Mouse (Mus musculus): ENCODE results near the gene Hoxa13. TPM values are rescaled to one million over a fixed set of nuclear protein-coding genes. Genes with fewer than 3 reads are reported as not detected.

The Hoxa13 gene
- polyA plus RNA-seq, 1 experiment, result 0.77 TPM

- H3K36me3 ChIP-seq (ENCODE audit: control insufficient read depth, insufficient read depth), result no peaks in the 10 kb centered on the region
- H3K27me3 ChIP-seq (ENCODE audit: control insufficient read depth, insufficient read depth, insufficient read length), result no peaks in the 10 kb centered on the region
- H3K79me2 ChIP-seq (ENCODE audit: control insufficient read depth, insufficient read depth), result no peaks in the 10 kb centered on the region
- no peak overlapping the region for H3ac ChIP-seq (ENCODE audit: control insufficient read depth, insufficient read length, low read depth)
- no peak for TF ChIP-seq USF1 (IDR thresholded peaks at IDR 0.05; ENCODE audit: low read depth)
- no peak for TF ChIP-seq CEBPB (IDR thresholded peaks at IDR 0.05; ENCODE audit: low read depth)
- no peak for TF ChIP-seq MYOG (IDR thresholded peaks at IDR 0.05; ENCODE audit: control insufficient read depth, extremely low read depth, insufficient read length)
- no peak for TF ChIP-seq MAX (IDR thresholded peaks at IDR 0.05)
- no peak for TF ChIP-seq FOSL1 (IDR thresholded peaks at IDR 0.05; ENCODE audit: insufficient read depth, low read length, poor library complexity, severe bottlenecking)
- no peak for TF ChIP-seq MYOD1 (IDR thresholded peaks at IDR 0.05; ENCODE audit: control insufficient read depth, insufficient read length, low read depth)
- no peak for TF ChIP-seq CTCF (IDR thresholded peaks at IDR 0.05; ENCODE audit: control insufficient read depth, insufficient read depth, insufficient read length)
- H3K79me3 ChIP-seq (ENCODE audit: low read depth), result no peaks in the 10 kb centered on the region
- H3K4me3 ChIP-seq (ENCODE audit: insufficient read depth, poor library complexity, severe bottlenecking), result no peak overlapping the region
Measured at GRCm38 (mm10) chr6:52264106-52264790, 3.6 kb upstream of the Hoxa13 start.

GRCm38 (mm10) chr6:52263321-52263585 lies 2.6 kb upstream of the Hoxa13 start:
- Histone ChIP-seq H3K4me3 (ENCODE audit: insufficient read depth, poor library complexity, severe bottlenecking) (no peak overlapping the region), H3K36me3 (ENCODE audit: control insufficient read depth, insufficient read depth) (no peaks in the 10 kb centered on the region), H3K79me2 (ENCODE audit: control insufficient read depth, insufficient read depth) (no peaks in the 10 kb centered on the region), H3ac (ENCODE audit: control insufficient read depth, insufficient read length, low read depth) (no peak overlapping the region), H3K79me3 (ENCODE audit: low read depth) (no peaks in the 10 kb centered on the region), H3K27me3 (ENCODE audit: control insufficient read depth, insufficient read depth, insufficient read length) (no peaks in the 10 kb centered on the region)
- TF ChIP-seq USF1 (IDR thresholded peaks at IDR 0.05; ENCODE audit: low read depth), result no peak
- no peak for TF ChIP-seq MYOD1 (IDR thresholded peaks at IDR 0.05; ENCODE audit: control insufficient read depth, insufficient read length, low read depth)
- no peak for TF ChIP-seq CTCF (IDR thresholded peaks at IDR 0.05; ENCODE audit: control insufficient read depth, insufficient read depth, insufficient read length)
- no peak for TF ChIP-seq FOSL1 (IDR thresholded peaks at IDR 0.05; ENCODE audit: insufficient read depth, low read length, poor library complexity, severe bottlenecking)
- no peak for TF ChIP-seq MYOG (IDR thresholded peaks at IDR 0.05; ENCODE audit: control insufficient read depth, extremely low read depth, insufficient read length)

DNA sequence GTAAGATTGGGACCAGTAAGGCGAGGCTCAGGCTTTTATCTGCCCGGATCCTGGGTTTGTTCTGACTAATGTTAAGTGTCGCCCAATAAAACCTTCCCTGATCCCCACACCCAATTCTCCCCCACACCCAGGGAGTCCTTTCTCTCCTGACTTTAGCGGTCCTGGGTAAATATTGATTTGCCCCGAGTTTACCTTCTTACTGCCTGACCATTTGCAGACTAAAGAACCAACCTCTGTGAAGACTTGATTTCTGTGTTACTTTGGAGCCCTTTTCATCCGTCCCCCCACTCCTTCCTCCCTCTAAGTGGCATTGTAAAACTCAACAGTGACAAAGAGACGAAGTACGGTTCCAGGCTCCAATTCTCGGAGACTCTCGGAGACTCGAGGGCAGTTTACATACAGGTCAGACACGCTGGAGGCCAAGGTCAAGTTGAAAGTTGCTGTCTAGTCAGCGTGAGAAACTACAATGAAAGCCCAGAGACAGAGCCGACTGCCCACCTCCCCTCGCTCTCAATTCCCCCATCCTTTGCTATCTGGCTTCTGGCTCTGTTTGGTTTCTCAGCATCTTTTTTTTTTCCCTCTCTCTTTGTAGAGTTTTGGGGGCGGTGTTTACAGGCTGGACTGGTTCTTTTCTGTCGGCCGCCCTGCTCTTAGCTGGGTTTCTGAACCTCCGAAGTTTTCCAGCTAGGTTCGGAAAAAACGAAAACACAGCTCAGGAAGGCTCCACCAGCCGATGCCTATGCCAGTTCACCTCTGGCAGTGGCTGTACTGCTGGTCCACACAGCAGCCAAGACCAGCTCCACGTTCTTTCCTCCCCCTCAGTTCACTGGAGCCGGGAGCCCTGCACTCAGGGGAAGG lies 2.0 kb upstream of the Hoxa13 start:
- H3K79me2 ChIP-seq (ENCODE audit: control insufficient read depth, insufficient read depth), result no peaks in the 10 kb centered on the region
- no peaks in the 10 kb centered on the region for H3K79me3 ChIP-seq (ENCODE audit: low read depth)
- no peak overlapping the region for H3K4me3 ChIP-seq (ENCODE audit: insufficient read depth, poor library complexity, severe bottlenecking)
- TF ChIP-seq CTCF (IDR thresholded peaks at IDR 0.05; ENCODE audit: control insufficient read depth, insufficient read depth, insufficient read length) (no peak), FOSL1 (IDR thresholded peaks at IDR 0.05; ENCODE audit: insufficient read depth, low read length, poor library complexity, severe bottlenecking) (no peak), MYOG (IDR thresholded peaks at IDR 0.05; ENCODE audit: control insufficient read depth, extremely low read depth, insufficient read length) (no peak), CEBPB (IDR thresholded peaks at IDR 0.05; ENCODE audit: low read depth) (no peak), MAX (IDR thresholded peaks at IDR 0.05) (no peak), USF1 (IDR thresholded peaks at IDR 0.05; ENCODE audit: low read depth) (no peak), MYOD1 (IDR thresholded peaks at IDR 0.05; ENCODE audit: control insufficient read depth, insufficient read length, low read depth) (no peak)
- H3K36me3 ChIP-seq (ENCODE audit: control insufficient read depth, insufficient read depth), result no peaks in the 10 kb centered on the region
- H3K27me3 ChIP-seq (ENCODE audit: control insufficient read depth, insufficient read depth, insufficient read length), result no peaks in the 10 kb centered on the region
- H3ac ChIP-seq (ENCODE audit: control insufficient read depth, insufficient read length, low read depth), result no peak overlapping the region

DNA sequence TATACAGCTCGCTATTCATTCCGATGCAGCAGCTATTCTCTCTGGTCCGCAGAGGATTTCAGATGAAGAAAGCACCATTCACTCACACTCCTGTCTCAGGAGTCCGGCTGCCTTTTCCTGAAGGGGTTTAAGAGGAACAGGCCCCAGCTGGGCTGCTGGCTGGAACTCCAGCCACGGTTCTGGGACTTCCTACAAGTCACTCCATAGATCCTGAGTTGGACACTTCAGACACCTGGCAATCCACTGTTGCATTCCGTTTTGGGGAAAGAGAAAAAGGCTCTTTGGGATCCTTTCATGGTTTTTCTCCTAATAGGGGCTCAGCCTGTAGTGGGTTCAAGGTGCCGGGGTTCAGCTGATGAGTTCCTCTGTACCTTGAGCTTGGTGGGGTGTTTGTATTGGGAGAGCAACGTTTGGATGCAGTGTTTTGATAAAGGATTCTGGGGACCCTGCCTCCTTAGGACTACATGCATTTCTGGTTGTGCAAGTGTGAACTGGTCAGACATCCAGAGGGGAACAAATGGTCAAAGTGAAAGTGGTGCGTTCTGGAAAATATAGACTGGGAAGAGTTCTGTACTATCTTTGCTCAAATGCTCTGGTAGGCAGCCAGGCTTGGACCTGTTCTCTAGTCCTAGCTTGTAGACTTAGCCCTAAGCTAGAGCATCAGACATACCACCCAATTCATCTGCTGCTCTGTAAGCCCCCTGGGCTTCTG lies 1.2 kb upstream of the Hoxa13 start:
- Histone ChIP-seq H3K79me2 (ENCODE audit: control insufficient read depth, insufficient read depth) (no peaks in the 10 kb centered on the region), H3K79me3 (ENCODE audit: low read depth) (no peaks in the 10 kb centered on the region), H3K27me3 (ENCODE audit: control insufficient read depth, insufficient read depth, insufficient read length) (no peaks in the 10 kb centered on the region), H3K36me3 (ENCODE audit: control insufficient read depth, insufficient read depth) (no peaks in the 10 kb centered on the region), H3K4me3 (ENCODE audit: insufficient read depth, poor library complexity, severe bottlenecking) (no peak overlapping the region), H3ac (ENCODE audit: control insufficient read depth, insufficient read length, low read depth) (no peak overlapping the region)
- TF ChIP-seq MYOG (IDR thresholded peaks at IDR 0.05; ENCODE audit: control insufficient read depth, extremely low read depth, insufficient read length), result no peak
- TF ChIP-seq CTCF (IDR thresholded peaks at IDR 0.05; ENCODE audit: control insufficient read depth, insufficient read depth, insufficient read length), result no peak
- no peak for TF ChIP-seq MAX (IDR thresholded peaks at IDR 0.05)
- TF ChIP-seq MYOD1 (IDR thresholded peaks at IDR 0.05; ENCODE audit: control insufficient read depth, insufficient read length, low read depth), result no peak
- no peak for TF ChIP-seq USF1 (IDR thresholded peaks at IDR 0.05; ENCODE audit: low read depth)
- no peak for TF ChIP-seq CEBPB (IDR thresholded peaks at IDR 0.05; ENCODE audit: low read depth)
- no peak for TF ChIP-seq FOSL1 (IDR thresholded peaks at IDR 0.05; ENCODE audit: insufficient read depth, low read length, poor library complexity, severe bottlenecking)

- no peaks in the 10 kb centered on the region for H3K79me3 ChIP-seq (ENCODE audit: low read depth)
- H3K36me3 ChIP-seq (ENCODE audit: control insufficient read depth, insufficient read depth), result no peaks in the 10 kb centered on the region
- H3K4me3 ChIP-seq (ENCODE audit: insufficient read depth, poor library complexity, severe bottlenecking), result peak overlapping the region; percentile 36
- TF ChIP-seq USF1 (IDR thresholded peaks at IDR 0.05; ENCODE audit: low read depth) (no peak), FOSL1 (IDR thresholded peaks at IDR 0.05; ENCODE audit: insufficient read depth, low read length, poor library complexity, severe bottlenecking) (no peak), MYOG (IDR thresholded peaks at IDR 0.05; ENCODE audit: control insufficient read depth, extremely low read depth, insufficient read length) (no peak), MAX (IDR thresholded peaks at IDR 0.05) (no peak), CTCF (IDR thresholded peaks at IDR 0.05; ENCODE audit: control insufficient read depth, insufficient read depth, insufficient read length) (no peak), CEBPB (IDR thresholded peaks at IDR 0.05; ENCODE audit: low read depth) (no peak), MYOD1 (IDR thresholded peaks at IDR 0.05; ENCODE audit: control insufficient read depth, insufficient read length, low read depth) (no peak)
- no peaks in the 10 kb centered on the region for H3K79me2 ChIP-seq (ENCODE audit: control insufficient read depth, insufficient read depth)
- H3K27me3 ChIP-seq (ENCODE audit: control insufficient read depth, insufficient read depth, insufficient read length), result no peaks in the 10 kb centered on the region
- peak overlapping the region; percentile 72 for H3ac ChIP-seq (ENCODE audit: control insufficient read depth, insufficient read length, low read depth)
Measured at GRCm38 (mm10) chr6:52259811-52260261, 844 bp downstream of the Hoxa13 start.
